Mouse (Mus musculus): ENCODE data around the gene Tmem95.
"Not testable (repeated sequence)": the region's sequence is repeated elsewhere in the genome, so short reads cannot be mapped to it uniquely, and the experiment has no call there.

Gene Tmem95

DNA sequence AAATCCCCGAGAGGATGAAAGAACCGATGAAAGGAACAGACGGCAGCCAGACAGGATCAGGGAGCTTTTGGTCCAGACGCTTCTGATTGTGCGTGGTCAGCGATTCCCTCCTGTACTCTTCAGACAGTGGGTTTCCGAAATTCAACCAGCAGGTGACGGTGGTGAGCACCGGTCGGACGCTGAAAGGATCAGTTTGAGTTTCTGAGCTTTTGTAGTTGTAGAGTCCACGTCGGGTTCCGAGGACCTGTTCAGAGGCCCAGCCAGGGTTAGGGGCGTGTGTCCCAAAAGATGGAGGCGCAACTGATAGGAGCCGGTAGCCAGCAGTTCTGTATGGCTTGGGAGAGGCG lies 2.7 kb upstream of the Tmem95 start:
- peak; percentile 94 for DNase-seq (ENCODE audit: low read depth, low spot score)

- no peak for DNase-seq (ENCODE audit: low read depth, low spot score)
Observed at GRCm38 (mm10) chr11:69879711-69880110, 1.9 kb upstream of the Tmem95 start.

GRCm38 (mm10) chr11:69878952-69879351 lies 1.1 kb upstream of the Tmem95 start:
- DNase-seq (ENCODE audit: low read depth, low spot score) = no peak

DNA sequence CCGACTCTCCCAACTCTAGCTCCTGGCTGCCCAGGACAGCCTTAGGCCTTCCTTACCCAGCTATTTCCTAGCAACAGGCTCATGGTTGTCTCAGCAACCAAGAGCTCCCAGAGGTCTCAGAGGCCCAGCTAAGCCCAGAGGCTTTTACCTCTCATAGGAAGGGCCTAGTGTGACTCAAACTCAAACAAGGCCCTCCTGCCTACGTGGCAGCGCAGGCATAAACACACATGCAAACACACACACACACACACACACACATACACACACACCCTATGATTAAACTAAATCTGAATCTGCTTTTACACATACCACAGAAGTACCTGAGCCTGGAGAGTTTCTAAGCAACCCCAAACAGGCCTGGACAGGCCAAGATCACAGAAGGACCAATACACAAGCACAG lies 581 bp upstream of the Tmem95 start:
- DNase-seq (ENCODE audit: low read depth, low spot score) = peak; percentile 54

- DNase-seq (ENCODE audit: low read depth, low spot score) = peak; percentile 93
Observed at GRCm38 (mm10) chr11:69876867-69877266, 951 bp downstream of the Tmem95 start.

GRCm38 (mm10) chr11:69876186-69876585 lies 1.6 kb downstream of the Tmem95 start:
- peak; percentile 40 for DNase-seq (ENCODE audit: low read depth, low spot score)

DNA sequence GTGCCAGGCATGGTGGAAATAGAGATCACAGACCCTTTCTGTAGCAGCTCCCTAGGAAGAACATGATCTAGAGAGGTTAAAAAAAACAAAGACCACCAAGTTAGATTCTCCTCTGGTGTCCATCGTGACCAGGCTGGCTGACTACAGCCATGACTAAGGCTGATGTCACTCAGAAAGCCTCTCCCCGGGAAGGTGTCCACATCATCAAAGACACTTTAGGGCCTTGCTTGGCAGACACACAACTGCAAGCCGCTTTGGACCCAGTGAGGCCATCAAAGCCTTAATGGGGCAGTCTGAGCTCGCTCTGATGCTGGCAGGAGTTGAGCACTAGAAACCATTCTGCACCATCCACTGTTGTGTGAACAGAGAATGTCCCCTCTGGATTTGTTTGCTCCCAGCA lies 5.4 kb downstream of the Tmem95 start:
- DNase-seq (ENCODE audit: low read depth, low spot score) = peak; percentile 63

DNA sequence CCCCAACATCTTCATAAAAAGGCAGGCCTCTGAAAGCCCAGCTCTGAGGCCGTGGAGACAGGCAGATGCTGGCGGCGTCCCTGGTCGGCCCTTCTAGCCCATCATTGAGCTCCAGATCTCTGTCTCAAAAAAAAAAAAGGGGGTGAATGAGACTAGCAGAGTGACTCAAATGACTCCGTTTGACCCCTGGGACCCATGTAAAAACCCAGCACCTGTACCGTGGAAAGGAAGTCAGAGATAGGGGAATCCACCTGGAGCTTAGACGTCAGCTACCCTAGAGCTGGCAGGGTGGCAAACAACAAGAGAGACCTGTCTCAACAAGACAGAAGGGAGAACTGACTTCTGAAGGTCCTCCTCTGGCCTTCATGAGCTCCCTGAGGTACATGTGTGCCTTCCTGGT lies 6.0 kb downstream of the Tmem95 start:
- DNase-seq (ENCODE audit: low read depth, low spot score) = no peak

GRCm38 (mm10) chr11:69870289-69871069 lies 7.3 kb downstream of the Tmem95 start:
- DNase-seq (ENCODE audit: low read depth, low spot score) = no peak

DNA sequence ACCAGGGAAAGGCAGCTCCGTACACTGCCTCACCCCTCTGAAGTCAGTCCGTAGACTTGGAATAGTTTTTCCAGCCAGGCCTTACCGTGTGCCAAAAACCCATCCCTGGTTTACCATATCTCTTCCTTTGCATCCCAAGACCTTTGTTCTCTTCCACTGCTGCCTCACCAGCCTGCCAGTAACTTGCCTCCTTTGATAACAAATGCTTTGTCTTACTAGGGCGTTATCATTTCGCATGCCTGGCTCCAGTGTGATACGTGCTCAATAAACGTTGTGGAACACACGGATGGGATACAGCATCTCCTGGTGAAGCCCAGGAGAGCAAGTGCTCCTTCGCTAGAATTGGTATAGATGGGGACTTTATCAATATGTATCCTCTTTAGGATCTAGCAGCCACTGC lies 10.5 kb downstream of the Tmem95 start:
- DNase-seq (ENCODE audit: low read depth, low spot score) = no peak

DNA sequence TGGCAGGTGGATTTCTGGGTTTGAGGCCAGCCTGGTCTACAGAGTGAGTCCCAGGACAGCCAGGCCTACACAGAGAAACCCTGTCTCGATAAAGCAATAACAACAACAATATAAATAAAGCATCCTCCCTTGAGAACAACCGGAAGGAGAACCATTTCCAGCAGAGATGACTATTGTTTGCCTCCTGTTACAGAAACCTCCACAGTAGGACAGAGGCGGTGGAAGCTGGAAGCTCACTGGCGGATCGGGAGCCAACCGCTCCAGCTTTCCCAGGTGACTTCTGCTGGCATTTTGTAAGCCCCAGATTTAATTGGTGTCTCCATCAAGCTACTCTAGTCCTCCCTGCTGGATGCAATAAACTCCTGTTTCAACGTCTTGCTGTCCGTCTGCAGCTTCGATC lies 12.3 kb downstream of the Tmem95 start:
- no peak for DNase-seq (ENCODE audit: low read depth, low spot score)

DNA sequence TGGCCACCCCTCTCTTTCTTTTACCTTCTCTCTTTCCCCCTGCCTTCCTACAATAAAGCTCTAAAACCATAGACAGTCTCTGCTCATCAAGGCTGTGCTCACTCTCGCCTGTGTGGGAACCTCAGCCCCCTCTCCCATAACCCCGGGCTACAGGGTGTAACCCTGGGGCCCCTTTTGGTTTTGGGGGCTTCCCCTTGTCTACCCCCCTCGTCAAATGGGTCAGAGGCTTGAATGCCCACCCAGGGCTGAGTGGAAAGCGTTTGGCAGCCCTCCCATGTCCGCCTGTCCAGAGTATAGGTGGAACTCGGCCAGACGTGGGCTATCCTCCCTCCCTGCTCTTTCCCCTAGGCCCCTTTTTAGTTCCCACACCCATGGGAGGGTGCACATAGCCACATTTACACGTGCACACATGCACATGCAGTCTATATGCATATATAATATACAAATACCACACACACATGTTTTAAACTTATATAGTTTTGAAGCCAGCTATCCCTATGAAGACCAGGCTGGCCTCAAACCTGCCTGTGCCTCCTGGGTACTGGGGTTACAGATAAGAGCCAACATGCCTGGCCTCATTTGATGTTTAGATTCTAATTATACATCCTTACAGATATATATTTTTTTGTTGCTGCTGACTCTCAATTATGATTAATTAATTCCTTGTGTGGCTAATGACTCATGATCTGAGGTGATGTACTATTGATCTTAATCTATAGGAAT lies 13.5 kb downstream of the Tmem95 start:
- DNase-seq (ENCODE audit: low read depth, low spot score) = no peak

- DNase-seq (ENCODE audit: low read depth, low spot score) = not testable (repeated sequence)
Observed at GRCm38 (mm10) chr11:69863729-69864128, 14.1 kb downstream of the Tmem95 start.

- DNase-seq (ENCODE audit: low read depth, low spot score) = no peak
Observed at GRCm38 (mm10) chr11:69858113-69858998, 19.5 kb downstream of the Tmem95 start, which contains the start of gene Tnk1. Gene Tnk1 (minus strand): TSS chr11:69858730.

- DNase-seq (ENCODE audit: low read depth, low spot score) = no peak
Observed at GRCm38 (mm10) chr11:69855347-69855746, 22.5 kb downstream of the Tmem95 start.

DNA sequence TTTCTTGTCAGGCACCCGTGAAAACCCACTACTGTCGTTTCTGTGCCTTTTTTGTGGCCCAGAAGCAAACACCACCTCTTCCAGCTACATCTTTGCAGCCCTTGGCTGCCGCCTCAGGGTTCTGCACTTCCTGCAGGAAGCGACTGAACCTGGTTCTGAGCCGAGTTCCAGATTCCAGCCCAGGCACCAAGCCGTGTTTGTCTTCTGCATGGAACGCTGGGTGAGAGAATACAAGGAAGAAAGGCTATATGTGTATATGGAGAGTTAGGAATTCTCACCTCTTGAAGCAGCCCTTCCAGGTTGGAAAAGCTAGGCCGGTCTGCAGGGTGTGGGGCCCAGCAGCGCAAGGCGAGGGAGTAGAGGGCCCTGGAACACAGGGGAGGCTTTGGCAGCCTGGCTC lies 23.1 kb downstream of the Tmem95 start:
- no peak for DNase-seq (ENCODE audit: low read depth, low spot score)

DNA sequence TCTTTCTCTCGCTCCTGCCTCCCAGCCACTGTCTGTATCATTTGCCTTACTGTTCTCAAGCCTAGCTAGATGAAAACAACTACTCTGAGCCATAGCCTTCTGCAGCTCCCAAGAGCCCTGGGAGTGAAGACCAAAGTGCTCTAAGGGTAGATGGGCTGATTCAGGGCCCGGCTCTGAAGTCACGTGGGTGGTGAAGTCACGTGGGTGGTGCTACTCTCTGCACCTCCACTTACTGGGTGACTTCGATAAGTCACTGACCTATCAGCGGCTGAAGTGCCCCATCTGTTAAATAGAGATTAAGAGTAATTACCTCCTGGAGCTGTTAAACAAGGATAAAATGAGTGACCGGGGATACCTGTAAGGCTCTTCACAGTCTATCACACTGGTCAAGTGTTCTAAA lies 23.8 kb downstream of the Tmem95 start:
- peak; percentile 5 for DNase-seq (ENCODE audit: low read depth, low spot score)

DNA sequence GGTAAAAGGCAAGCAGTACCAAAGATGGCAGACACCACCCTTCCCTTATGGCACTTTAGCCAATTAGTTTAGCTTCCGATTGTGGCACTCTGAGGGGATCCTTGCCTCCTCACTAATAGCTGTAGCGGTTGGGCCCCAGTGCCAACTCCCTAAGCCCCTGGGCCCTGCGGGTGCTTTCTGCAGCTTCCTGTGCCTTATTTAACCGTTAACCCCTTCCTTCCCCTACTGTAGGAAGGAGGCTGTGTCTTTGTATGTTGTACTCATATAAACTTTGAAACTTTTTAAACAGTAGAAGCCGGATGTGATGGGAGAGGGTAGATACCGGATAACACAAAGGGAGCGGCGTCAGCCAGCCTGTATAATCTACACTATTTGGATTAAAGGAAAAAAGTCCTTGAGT lies 27.1 kb downstream of the Tmem95 start:
- no peak for DNase-seq (ENCODE audit: low read depth, low spot score)

- DNase-seq (ENCODE audit: low read depth, low spot score) = no peak
Observed at GRCm38 (mm10) chr11:69849884-69850283, 27.9 kb downstream of the Tmem95 start.

DNA sequence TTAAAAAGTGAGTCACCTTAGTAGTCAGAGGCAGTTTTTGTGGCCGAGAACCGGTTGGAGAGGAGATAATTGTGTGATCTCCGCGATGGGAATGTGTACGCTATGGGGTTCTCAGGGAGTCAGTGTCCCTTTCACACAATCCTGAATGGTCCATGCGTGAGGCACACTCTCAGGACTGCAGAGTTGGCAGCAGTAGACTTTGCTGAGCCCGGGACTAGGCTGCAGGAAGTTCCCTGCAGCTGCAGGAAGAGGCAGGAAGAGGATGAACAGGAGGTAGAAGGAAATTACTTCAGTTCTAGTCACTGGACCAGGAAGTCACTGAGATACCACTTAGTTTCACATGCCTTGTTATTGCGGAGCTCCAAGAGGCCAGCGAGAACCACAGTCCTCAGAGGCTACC lies 28.7 kb downstream of the Tmem95 start:
- DNase-seq (ENCODE audit: low read depth, low spot score) = no peak

- DNase-seq (ENCODE audit: low read depth, low spot score) = no peak
Observed at GRCm38 (mm10) chr11:69848021-69848420, 29.8 kb downstream of the Tmem95 start.

Measured in 3T3-L1 (cell line).